Mouse (Mus musculus): ENCODE results near the gene Npepps. TPM values are rescaled to one million over a fixed set of nuclear protein-coding genes. Genes with fewer than 3 reads are reported as not detected.
"Not testable (repeated sequence)": the region's sequence is repeated elsewhere in the genome, so short reads cannot be mapped to it uniquely, and the experiment has no call there.

Npepps gene
- total RNA-seq, 2 experiments from 2014 or later, result 19.8 to 32.5 TPM

- ATAC-seq (replicated peaks; ENCODE audit: low FRiP score, low TSS enrichment, poor library complexity, severe bottlenecking), result not testable (repeated sequence)
Observed at GRCm38 (mm10) chr11:97266544-97266943, 13.9 kb downstream of the Npepps start.

- ATAC-seq (replicated peaks; ENCODE audit: low FRiP score, low TSS enrichment, poor library complexity, severe bottlenecking), result not testable (repeated sequence)
Observed at GRCm38 (mm10) chr11:97249649-97250048, 30.8 kb downstream of the Npepps start.

GRCm38 (mm10) chr11:97246510-97247159 is 33.8 kb downstream of the Npepps start:
- ATAC-seq (replicated peaks; ENCODE audit: low FRiP score, low TSS enrichment, poor library complexity, severe bottlenecking), result peak; percentile 98

- ATAC-seq (replicated peaks; ENCODE audit: low FRiP score, low TSS enrichment, poor library complexity, severe bottlenecking), result no peak
Observed at GRCm38 (mm10) chr11:97241321-97241720, 39.1 kb downstream of the Npepps start.

GRCm38 (mm10) chr11:97237976-97238375 is 42.5 kb downstream of the Npepps start:
- no peak for ATAC-seq (replicated peaks; ENCODE audit: low FRiP score, low TSS enrichment, poor library complexity, severe bottlenecking)

GRCm38 (mm10) chr11:97232436-97232835 is 48.0 kb downstream of the Npepps start:
- ATAC-seq (replicated peaks; ENCODE audit: low FRiP score, low TSS enrichment, poor library complexity, severe bottlenecking), result no peak

GRCm38 (mm10) chr11:97229396-97229795 is 51.0 kb downstream of the Npepps start:
- ATAC-seq (replicated peaks; ENCODE audit: low FRiP score, low TSS enrichment, poor library complexity, severe bottlenecking), result no peak

- ATAC-seq (replicated peaks; ENCODE audit: low FRiP score, low TSS enrichment, poor library complexity, severe bottlenecking), result no peak
Observed at GRCm38 (mm10) chr11:97228985-97229384, 51.5 kb downstream of the Npepps start.

GRCm38 (mm10) chr11:97226131-97226530 is 54.3 kb downstream of the Npepps start:
- no peak for ATAC-seq (replicated peaks; ENCODE audit: low FRiP score, low TSS enrichment, poor library complexity, severe bottlenecking)

GRCm38 (mm10) chr11:97223485-97223884 is 57.0 kb downstream of the Npepps start:
- ATAC-seq (replicated peaks; ENCODE audit: low FRiP score, low TSS enrichment, poor library complexity, severe bottlenecking), result no peak

- no peak for ATAC-seq (replicated peaks; ENCODE audit: low FRiP score, low TSS enrichment, poor library complexity, severe bottlenecking)
Observed at GRCm38 (mm10) chr11:97221611-97222010, 58.8 kb downstream of the Npepps start.

GRCm38 (mm10) chr11:97220211-97220610 is 60.2 kb downstream of the Npepps start:
- ATAC-seq (replicated peaks; ENCODE audit: low FRiP score, low TSS enrichment, poor library complexity, severe bottlenecking), result no peak

GRCm38 (mm10) chr11:97214411-97214810 is 66.0 kb downstream of the Npepps start:
- no peak for ATAC-seq (replicated peaks; ENCODE audit: low FRiP score, low TSS enrichment, poor library complexity, severe bottlenecking)

- no peak for ATAC-seq (replicated peaks; ENCODE audit: low FRiP score, low TSS enrichment, poor library complexity, severe bottlenecking)
Observed at GRCm38 (mm10) chr11:97210728-97211400, 69.6 kb downstream of the Npepps start.

GRCm38 (mm10) chr11:97207011-97207422 is 73.4 kb downstream of the Npepps start:
- no peak for ATAC-seq (replicated peaks; ENCODE audit: low FRiP score, low TSS enrichment, poor library complexity, severe bottlenecking)

- no peak for ATAC-seq (replicated peaks; ENCODE audit: low FRiP score, low TSS enrichment, poor library complexity, severe bottlenecking)
Observed at GRCm38 (mm10) chr11:97199519-97199918, 80.9 kb downstream of the Npepps start.

- no peak for ATAC-seq (replicated peaks; ENCODE audit: low FRiP score, low TSS enrichment, poor library complexity, severe bottlenecking)
Observed at GRCm38 (mm10) chr11:97198601-97199000, 81.8 kb downstream of the Npepps start.

GRCm38 (mm10) chr11:97197021-97197420 is 83.4 kb downstream of the Npepps start:
- ATAC-seq (replicated peaks; ENCODE audit: low FRiP score, low TSS enrichment, poor library complexity, severe bottlenecking), result no peak

GRCm38 (mm10) chr11:97196541-97196940 is 83.9 kb downstream of the Npepps start:
- no peak for ATAC-seq (replicated peaks; ENCODE audit: low FRiP score, low TSS enrichment, poor library complexity, severe bottlenecking)

GRCm38 (mm10) chr11:97192621-97192951 is 87.9 kb downstream of the Npepps start:
- no peak for ATAC-seq (replicated peaks; ENCODE audit: low FRiP score, low TSS enrichment, poor library complexity, severe bottlenecking)

- ATAC-seq (replicated peaks; ENCODE audit: low FRiP score, low TSS enrichment, poor library complexity, severe bottlenecking), result no peak
Observed at GRCm38 (mm10) chr11:97191915-97192620, 88.4 kb downstream of the Npepps start.
